Mouse (Mus musculus): ENCODE results near the gene Lbh.

The Lbh gene

DNA sequence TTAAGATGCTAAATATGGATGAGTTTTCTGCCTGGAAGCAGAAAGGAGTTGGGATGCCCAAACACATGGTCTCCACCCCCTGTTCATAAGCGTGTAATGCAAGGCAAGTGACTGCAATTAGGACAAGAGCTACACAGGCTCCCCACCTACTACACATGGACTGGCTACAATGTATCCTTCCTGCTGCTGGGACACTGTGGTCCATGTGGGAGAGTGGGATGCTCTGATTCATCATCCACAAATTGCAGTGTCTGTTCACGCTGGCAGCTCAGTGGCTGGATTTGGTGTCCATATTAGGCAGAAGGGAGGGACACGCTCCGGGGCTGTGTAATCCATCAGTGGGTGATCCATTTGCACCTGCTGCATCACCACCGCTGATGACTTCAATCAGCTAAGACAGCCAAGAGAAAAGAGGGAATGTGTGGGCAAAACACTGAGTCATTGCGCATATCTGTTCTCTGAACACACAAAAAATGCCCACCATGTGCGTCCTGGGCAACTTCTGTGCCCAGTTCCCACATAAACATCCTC lies 52.6 kb downstream of the Lbh start:
- DNase-seq (ENCODE audit: low read depth, low spot score) = no peak

DNA sequence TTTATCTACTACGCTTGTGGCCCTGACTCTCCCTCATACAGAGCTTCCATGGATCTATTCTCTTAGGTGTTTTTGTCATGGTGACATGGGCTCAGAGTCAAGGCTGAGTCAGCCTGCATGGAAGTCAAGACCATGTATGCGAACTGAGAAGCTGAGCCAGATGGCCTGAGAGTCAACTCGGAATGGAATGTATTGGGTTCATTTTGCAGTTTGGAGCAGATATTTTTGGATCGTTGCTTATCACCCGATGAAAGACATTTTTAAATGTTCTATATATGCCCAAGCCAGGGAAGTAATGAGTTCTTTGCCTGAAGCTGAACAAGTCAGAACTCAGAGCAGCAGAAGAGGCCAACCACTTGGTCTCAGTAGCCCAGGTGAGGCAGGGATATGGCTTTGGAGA lies 54.9 kb downstream of the Lbh start:
- no peak for DNase-seq (ENCODE audit: low read depth, low spot score)

DNA sequence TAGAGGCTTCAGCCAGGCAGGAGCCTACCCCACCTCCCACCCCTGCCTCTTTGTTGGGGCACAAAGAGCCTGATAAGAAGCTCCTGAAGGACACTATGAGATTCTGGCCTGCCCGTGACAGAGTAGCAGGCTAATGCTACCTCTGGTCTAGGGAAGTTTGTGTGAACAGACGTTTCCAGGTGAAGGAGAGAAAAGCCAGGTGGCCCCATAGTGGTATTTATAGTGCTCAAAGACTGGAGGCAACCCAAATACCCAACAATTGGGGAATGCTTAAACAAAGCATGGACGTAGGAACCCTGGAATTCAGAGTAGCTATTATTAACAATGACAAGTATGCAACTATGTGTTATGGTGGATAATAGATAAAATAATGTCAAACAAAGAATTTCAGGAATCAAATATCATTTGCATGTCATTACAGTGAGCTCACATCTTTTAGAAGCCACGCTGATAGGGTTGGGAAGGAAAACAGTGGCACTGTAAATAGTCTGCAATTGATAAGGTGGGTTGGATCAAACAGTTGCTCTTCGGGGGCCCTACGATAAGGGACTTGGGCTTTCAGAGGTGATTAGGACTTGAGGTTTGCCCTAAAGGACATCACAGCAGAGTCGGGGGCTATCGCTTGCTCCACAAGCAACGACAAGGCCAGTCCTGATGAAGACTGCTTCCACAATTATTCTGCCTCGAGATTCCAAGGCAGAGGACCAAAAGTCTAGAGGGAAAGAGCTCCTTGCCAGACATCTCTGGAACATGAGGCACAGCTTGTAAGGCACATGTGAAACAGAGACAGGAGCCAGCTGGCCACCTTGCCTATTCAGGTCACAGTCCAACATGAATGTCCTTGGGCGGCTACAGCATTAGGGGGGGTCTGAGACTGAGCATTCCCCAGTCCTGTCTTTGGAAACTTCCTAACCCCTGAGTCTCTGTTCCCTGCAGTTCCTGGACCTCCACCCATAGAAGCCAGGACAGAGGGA lies 58.4 kb downstream of the Lbh start:
- no peak for DNase-seq (ENCODE audit: low read depth, low spot score)

DNA sequence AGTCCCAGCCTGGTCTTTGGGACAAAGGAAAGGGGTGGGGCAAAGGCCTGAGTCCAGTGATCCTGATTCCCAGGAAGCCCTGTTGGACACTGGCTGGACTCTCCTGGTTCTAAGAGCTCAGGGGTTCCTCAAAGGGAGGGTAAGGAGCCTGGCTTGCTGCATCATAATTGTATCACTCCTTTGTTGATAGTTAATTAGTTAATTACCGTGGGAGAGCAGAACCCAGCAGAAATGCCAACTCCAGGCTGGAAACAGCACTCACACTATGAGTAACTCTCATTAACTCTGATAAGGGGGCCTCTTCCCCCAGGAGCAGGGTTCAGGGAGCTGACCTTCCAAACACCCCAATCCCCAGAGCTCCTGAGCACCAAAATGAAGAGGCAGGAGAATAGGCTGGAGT lies 59.5 kb downstream of the Lbh start:
- no peak for DNase-seq (ENCODE audit: low read depth, low spot score)

DNA sequence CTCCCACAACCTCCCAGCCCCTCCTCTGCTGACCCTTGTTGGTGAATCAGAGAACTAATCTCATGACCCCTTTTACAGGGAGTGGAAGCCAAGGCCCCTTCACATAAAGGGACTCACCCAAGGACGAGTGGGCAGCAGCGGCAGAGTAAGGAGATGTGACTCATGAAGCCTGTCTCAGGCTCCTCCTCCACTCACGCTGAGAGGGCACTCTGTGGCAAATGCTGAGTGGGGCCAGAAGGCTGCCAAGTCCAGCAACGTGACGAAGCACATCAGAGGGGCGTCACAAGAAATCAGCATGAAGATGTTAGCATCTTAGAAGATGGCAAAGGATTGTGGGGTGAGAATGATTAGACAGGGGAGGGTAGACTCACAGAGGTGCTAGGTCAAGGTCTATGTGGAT lies 64.1 kb downstream of the Lbh start:
- no peak for DNase-seq (ENCODE audit: low read depth, low spot score)

DNA sequence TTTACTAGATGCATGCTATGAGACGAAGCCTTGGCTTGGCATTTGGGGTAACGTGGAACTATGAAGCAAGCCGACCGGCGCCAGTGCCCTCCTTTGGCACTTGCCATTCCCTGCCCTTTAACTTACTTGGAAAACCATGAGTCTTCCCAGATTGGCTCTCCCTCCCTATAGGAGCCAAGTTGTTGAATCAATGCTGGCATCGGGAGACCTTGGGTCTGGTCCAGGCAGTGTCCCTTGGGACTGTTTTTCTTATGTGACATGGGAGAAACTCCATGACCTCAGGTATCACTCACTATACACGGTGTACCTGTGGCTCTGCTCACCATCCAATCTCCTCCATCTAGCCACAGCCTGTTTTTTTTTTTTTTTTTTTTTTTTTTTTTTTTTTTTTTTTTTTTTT lies 65.4 kb downstream of the Lbh start:
- DNase-seq (ENCODE audit: low read depth, low spot score) = no peak

DNA sequence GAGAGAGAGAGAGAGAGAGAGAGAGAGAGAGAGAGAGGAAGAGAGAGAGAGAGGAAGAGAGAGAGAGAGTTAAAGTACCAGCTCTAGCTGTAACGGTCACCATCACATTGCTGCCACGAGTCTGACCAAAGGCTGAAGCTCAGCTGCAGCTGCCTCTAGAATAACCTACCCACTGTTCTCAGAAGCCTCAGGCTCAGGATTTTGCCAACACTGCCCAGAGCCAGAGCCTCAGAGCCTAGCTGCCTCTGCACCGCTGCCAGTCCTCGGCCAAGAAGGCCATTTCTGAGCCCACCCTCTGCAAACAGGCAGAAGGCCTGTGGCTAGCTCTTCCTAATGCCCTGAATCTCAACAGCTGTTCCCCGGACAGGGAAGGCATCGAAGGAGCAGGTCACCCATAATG lies 70.9 kb downstream of the Lbh start:
- no peak for DNase-seq (ENCODE audit: low read depth, low spot score)

Data from retina, postnatal 7 days (tissue).